Mouse (Mus musculus): ENCODE measurements around the gene Pik3r1.

The Pik3r1 gene

DNA sequence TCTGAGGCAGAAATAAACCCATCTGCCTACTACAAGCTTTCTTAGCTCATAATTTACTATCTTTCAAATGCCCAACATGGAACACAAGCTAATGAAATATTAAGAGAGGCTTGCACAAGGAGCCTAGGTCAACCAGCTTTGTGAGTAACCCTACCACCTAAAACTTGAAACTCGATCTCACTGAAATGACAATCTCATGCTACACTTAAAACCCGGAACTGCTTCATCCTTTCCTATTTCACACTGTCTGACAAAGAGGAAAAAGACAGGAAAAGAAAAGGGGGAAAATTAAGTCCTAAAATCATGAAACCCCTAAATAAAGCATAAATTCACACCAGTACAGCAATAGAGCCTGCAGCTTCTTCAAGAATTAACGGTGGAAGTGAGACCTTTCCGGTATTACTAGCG lies 1.4 kb downstream of the Pik3r1 start:
- no peak for DNase-seq

DNA sequence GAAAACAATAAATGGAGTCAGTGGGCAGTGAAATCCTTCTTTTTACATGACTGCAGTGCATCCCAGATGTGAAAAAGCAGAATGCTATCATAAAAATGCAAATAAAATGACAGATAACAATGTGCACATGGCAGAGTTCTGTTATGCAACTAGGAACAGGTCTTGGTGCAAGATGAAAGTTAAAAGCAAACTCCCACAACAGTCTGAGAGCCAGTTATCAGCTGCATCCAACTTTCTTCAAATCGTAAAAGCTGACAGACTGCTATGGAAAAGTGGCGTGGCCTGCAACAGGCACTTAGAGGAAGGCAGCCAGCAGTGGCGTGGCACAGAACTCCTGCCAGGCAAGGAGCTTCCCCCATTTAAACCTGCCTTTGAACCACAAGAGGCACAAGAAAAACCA lies 2.0 kb downstream of the Pik3r1 start:
- no peak for DNase-seq

DNA sequence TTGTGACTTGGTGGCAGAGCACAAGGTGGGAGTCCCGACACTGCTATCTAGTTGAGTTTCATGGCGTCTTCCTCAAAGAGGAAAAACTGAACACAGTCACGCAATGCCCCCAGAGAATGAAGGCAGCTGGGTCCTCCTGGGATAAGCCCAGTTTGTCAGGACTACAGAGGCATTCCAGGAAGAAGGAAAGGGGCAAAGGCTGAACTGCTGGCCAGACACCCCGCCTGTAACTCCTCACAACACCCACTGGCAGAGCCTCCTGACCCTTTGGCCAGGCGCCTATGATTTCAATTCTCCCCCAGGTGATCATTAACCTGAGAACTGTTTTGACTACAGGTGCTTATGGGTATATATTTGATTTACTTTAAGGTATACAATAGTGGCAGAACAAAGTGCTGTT lies 3.9 kb downstream of the Pik3r1 start:
- no peak for DNase-seq

GRCm38 (mm10) chr13:101763676-101764075 lies 4.3 kb downstream of the Pik3r1 start:
- DNase-seq, result no peak

GRCm38 (mm10) chr13:101763149-101763548 lies 4.9 kb downstream of the Pik3r1 start:
- DNase-seq, result no peak

DNA sequence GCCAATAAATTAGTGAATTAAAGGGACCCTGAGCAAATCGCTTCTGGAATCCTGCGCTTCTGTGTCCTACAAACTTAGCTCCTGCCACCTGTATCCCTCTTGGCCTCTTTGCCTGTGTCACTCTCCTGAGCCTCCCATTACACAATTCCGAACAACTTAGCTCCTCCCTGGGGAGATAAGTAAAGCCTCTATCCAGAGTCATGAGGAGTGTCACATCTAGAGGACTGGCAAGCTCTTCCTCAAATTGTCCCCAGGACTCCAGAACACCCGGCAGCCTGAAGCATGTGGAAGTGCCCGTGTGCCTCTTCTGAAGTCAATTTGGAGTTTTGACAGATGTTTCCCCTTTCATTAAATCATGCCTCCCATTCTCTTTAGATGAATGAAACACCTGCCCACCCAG lies 6.4 kb downstream of the Pik3r1 start:
- no peak for DNase-seq

DNA sequence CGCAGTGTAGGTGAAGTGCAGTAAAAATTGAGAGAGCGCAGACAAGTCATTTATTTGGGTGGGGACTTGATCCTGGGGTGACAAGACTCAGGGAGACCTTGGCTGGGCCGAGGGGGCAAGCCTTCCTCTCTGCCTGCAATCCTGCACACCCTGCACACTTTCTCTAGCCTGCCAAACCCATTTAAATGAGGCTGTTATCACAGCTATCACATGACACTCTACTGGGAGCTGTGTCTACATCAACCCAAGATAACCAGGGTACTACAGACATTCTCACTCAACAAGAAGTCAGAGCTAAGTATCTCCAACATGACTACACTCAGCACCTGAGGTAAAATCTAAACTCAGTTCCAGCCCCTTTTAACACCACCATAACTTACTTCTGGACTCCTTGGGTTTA lies 7.1 kb downstream of the Pik3r1 start:
- no peak for DNase-seq

DNA sequence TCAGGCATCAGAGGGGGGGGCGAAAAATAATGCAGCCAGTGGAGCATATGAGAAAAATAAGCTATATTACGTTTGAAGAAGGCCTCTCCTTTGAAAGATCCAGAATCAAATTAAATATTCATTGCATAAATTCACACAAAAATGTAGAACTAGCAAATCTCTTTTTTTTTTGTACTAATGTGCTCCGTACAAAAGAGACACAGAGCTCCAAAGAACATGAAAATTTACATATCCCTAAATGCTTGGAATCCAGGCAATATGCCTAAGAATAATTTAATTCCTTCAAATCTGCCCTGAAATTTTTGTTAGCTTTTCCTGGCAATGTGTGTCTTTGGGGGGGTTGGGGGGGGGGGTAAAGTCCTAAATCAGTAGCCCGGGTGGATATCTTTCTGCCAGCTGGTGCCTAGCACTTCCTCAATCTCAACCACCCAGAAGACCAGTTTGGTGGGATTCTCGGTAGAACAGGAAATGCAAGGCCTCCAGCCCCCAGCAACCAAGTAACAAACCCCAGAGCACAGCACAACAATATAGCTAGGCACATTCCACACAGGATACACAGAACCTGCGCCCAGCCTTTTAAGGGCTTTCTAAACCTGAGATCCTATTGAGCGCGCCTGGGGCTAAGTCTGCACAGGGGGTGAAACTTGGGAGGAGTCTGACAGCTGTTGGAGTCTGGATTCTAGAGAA lies 7.9 kb downstream of the Pik3r1 start:
- DNase-seq, result no peak

DNA sequence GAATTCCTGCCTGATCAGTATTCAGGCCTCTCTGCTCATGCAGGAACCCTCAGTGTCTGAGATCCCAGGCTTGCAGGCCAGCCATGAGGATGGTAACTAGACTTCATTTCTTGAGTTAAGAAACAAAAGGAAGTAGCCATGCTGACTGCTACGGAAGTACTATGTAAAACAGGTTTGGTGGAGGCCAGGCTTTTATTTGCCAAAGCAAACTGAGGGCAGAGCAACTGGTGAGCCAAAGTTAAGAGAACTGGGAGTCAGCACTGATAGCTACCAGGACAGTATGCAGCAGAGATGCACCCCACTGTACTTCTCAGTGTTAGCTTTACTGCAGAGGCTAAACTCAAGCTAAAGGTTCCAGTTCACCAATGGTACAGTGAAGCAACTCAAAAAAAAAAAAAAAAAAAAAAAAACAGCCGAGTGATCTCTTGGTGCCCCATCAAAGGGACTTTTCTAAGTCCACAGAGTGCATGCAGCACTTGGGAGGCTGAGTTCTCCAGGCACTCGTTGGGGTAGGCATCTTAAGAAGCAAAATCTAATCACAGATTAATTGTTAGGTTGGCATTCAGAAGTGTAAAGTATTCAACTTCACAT lies 8.6 kb downstream of the Pik3r1 start:
- DNase-seq, result no peak

- DNase-seq, result no peak
These were observed 10.1 kb downstream of the Pik3r1 start for GRCm38 (mm10) chr13:101757801-101758422.

GRCm38 (mm10) chr13:101755228-101755627 lies 12.8 kb downstream of the Pik3r1 start:
- DNase-seq, result no peak

DNA sequence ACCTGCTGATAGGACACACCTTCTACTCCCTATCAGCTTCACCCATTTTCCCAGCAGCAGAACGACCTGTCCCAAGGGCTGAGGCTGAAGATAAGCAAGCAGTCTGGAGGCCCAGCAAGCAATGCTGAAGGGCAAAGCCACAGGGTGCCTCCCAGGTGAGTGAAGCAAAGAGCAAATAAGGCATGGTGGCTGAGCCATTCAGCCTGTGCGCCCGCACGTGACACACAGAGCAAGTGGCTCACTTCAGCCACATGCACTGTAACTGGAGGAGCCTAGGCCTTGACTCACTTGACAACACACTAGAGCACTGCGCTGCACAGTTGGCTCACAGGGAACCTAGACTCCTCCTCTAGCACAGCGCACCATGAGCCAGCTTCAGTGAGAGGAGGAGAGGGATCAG lies 14.4 kb downstream of the Pik3r1 start:
- peak; percentile 51 for DNase-seq

DNA sequence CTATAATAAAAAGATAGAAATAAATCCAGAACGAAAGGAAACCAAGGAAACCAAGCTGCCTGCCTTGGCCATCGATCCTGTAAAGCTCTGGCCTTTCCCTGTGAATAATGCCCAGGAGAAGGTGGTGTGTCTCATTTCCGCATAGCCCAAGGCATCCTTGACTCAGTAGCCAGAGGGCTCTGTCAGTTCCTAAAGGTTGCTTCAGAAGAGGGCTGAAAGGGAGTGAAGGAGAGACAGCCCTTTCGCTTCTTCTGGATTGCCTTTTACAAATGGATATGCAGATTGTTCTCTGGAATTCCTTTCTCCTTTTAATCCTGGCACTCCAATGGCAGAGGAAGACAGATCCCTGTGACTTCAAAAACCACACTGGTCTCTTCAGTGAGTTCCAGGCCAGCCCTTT lies 16.2 kb downstream of the Pik3r1 start:
- no peak for DNase-seq

GRCm38 (mm10) chr13:101746012-101746595 lies 21.9 kb downstream of the Pik3r1 start:
- DNase-seq, result no peak

DNA sequence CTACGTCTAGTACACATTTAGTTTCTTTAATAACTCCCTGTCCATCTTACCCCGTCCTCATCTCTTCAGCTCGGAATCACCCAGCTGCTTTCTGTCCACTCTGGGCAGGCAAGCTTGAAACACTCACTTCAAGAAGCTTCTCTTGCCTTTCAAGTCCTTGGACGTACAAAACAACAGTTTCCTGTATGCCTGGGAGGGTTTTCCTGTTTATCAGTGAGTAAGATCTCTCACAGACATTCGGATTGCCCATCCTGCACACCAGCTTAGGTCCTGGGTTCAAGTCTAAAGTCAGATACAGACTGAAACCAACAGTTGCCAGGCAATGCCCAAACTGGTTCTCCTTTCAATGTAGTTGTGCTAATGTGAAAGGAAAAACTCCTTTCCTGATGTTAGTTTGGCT lies 23.1 kb downstream of the Pik3r1 start:
- DNase-seq, result no peak

- DNase-seq, result no peak
These were observed 24.0 kb downstream of the Pik3r1 start for GRCm38 (mm10) chr13:101744053-101744452.

GRCm38 (mm10) chr13:101743247-101743646 lies 24.8 kb downstream of the Pik3r1 start:
- no peak for DNase-seq

- DNase-seq, result no peak
These were observed 25.4 kb downstream of the Pik3r1 start for GRCm38 (mm10) chr13:101742596-101742995.

- DNase-seq, result no peak
These were observed 26.3 kb downstream of the Pik3r1 start for GRCm38 (mm10) chr13:101741530-101742309.

GRCm38 (mm10) chr13:101739732-101740381 lies 28.2 kb downstream of the Pik3r1 start:
- DNase-seq, result no peak

DNA sequence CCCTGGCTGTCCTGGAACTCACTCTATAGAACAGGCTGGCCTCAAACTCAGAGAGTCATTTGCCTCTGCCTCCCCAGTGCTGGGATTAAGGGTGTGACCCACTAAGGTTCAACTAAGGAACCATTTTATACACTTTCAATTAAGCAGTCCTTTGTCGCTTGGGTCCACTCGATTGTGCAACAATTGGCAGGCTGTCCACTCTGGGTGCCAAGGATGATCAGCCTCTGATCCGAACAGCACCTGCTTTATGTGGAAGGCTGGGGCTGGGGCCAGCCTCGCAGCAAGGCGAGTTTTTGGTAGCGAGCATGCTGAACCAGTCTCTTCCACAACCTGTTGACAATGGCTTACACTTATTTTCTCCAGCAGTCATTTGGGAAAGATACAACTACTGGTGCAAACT lies 29.2 kb downstream of the Pik3r1 start:
- peak; percentile 57 for DNase-seq

GRCm38 (mm10) chr13:101736521-101737387 lies 31.3 kb downstream of the Pik3r1 start:
- DNase-seq, result no peak
